Mouse (Mus musculus) c-Kit-positive CD71-positive TER-119-negative erythroid progenitor cells, embryonic 14.5 days (primary cell): ENCODE measurements at regions not wholly inside any gene's neighbourhood (a gene's known extent, or its start where the extent isn't known, plus 50 kb on each side); places are given as distances from the start of the nearest gene placed in this dataset.

Experiments used
- DNase-seq: peaks from one replicate; pipeline ENCODE4 v3.0.0-alpha.2; 2013; ENCODE audit warnings: low read depth

GRCm38 (mm10) chr6:143287322-143287721 lies 120.3 kb downstream of the Etnk1 start:
- no peak for DNase-seq

GRCm38 (mm10) chr6:143288491-143289130 lies 121.6 kb downstream of the Etnk1 start:
- DNase-seq = no peak

GRCm38 (mm10) chr6:143293648-143294047 lies 126.6 kb downstream of the Etnk1 start:
- no peak for DNase-seq

- DNase-seq = no peak
These were observed 131.4 kb downstream of the Etnk1 start for GRCm38 (mm10) chr6:143298391-143298790.

GRCm38 (mm10) chr6:143301414-143301813 lies 134.4 kb downstream of the Etnk1 start:
- DNase-seq = no peak

- no peak for DNase-seq
These were observed 140.3 kb downstream of the Etnk1 start for GRCm38 (mm10) chr6:143307327-143307726.

GRCm38 (mm10) chr6:143315859-143316258 lies 148.8 kb downstream of the Etnk1 start:
- no peak for DNase-seq

- DNase-seq = no peak
These were observed 153.4 kb downstream of the Etnk1 start for GRCm38 (mm10) chr6:143320426-143320825.

GRCm38 (mm10) chr6:143324636-143325035 lies 157.6 kb downstream of the Etnk1 start:
- DNase-seq = no peak

- DNase-seq = no peak
These were observed 160.1 kb downstream of the Etnk1 start for GRCm38 (mm10) chr6:143326956-143327722.

GRCm38 (mm10) chr6:143327788-143328187 lies 160.8 kb downstream of the Etnk1 start:
- no peak for DNase-seq

- DNase-seq = no peak
These were observed 161.2 kb downstream of the Etnk1 start for GRCm38 (mm10) chr6:143328202-143328601.

- DNase-seq = no peak
These were observed 162.1 kb downstream of the Etnk1 start for GRCm38 (mm10) chr6:143329096-143329495.

GRCm38 (mm10) chr6:143333493-143333892 lies 166.5 kb downstream of the Etnk1 start:
- no peak for DNase-seq

GRCm38 (mm10) chr6:143336574-143336973 lies 169.6 kb downstream of the Etnk1 start:
- DNase-seq = no peak

GRCm38 (mm10) chr6:143349000-143349399 lies 182.0 kb downstream of the Etnk1 start:
- no peak for DNase-seq

GRCm38 (mm10) chr6:143359320-143360032 lies 192.5 kb downstream of the Etnk1 start:
- no peak for DNase-seq

GRCm38 (mm10) chr6:143361149-143361725 lies 194.2 kb downstream of the Etnk1 start:
- no peak for DNase-seq

- no peak for DNase-seq
These were observed 194.9 kb downstream of the Etnk1 start for GRCm38 (mm10) chr6:143361963-143362362.

- DNase-seq = peak; percentile 10
These were observed 198.8 kb downstream of the Etnk1 start for GRCm38 (mm10) chr6:143365840-143366239.

GRCm38 (mm10) chr6:143367804-143368203 lies 200.8 kb downstream of the Etnk1 start:
- no peak for DNase-seq

- DNase-seq = no peak
These were observed 201.6 kb downstream of the Etnk1 start for GRCm38 (mm10) chr6:143368646-143369045.

GRCm38 (mm10) chr6:143372487-143372886 lies 205.5 kb downstream of the Etnk1 start:
- no peak for DNase-seq
